In genomic region chr3:95808384-95808783, GRCm38 (mm10) we compare ENCODE assay signal across 23 mouse cellular contexts.
"Had no signal": no experiment of that assay in that cellular context is flagged by ENCODE, and none has a peak within 500 bp of the region (broad histone marks: within the 10 kb centered on the region; RNA-seq: fewer than 3 reads in every experiment).

No protein-coding gene starts in this region.

- ATAC-seq: hindbrain, postnatal 0 days; intestine, embryonic 16.5 days had no signal

- H3K4me3 ChIP-seq: heart, embryonic 10.5 days; heart, embryonic 12.5 days; hindbrain, embryonic 13.5 days; hindbrain, embryonic 15.5 days; kidney, embryonic 15.5 days; limb, embryonic 13.5 days; limb, embryonic 15.5 days had no signal

- H3K9me3 ChIP-seq: heart, embryonic 10.5 days; heart, embryonic 12.5 days; hindbrain, embryonic 13.5 days; hindbrain, embryonic 15.5 days; kidney, embryonic 15.5 days; limb, embryonic 13.5 days; limb, embryonic 15.5 days had no signal

- H3K27ac ChIP-seq: heart, embryonic 10.5 days; hindbrain, embryonic 13.5 days; hindbrain, embryonic 15.5 days; hindbrain, postnatal 0 days; kidney, embryonic 15.5 days; kidney, postnatal 0 days; limb, embryonic 13.5 days; limb, embryonic 15.5 days; liver, embryonic 14.5 days had no signal

- DNase-seq: gastrocnemius, postnatal 14 days; gastrocnemius, postnatal 36 days; heart, adult 18-20 months; heart, postnatal 10 days; kidney, adult 11 months; kidney, adult 2 months; kidney, adult 9 months; kidney, postnatal 14 days; kidney, postnatal 36 days; layer of hippocampus, adult 9-11 months; layer of hippocampus, postnatal 36 days; left cerebral cortex, postnatal 4 days had no signal

- H3K4me1 ChIP-seq: heart, embryonic 10.5 days; hindbrain, embryonic 13.5 days; hindbrain, embryonic 15.5 days; kidney, embryonic 15.5 days; limb, embryonic 13.5 days; limb, embryonic 15.5 days had no signal

- H3K9ac ChIP-seq: heart, embryonic 12.5 days; hindbrain, embryonic 13.5 days; hindbrain, embryonic 15.5 days; kidney, embryonic 15.5 days; limb, embryonic 13.5 days; limb, embryonic 15.5 days; liver, embryonic 14.5 days had no signal

- H3K27me3 ChIP-seq: heart, embryonic 12.5 days; hindbrain, embryonic 13.5 days; hindbrain, embryonic 15.5 days; kidney, embryonic 15.5 days; limb, embryonic 13.5 days; limb, embryonic 15.5 days had no signal
